Comparison of ENCODE assay signal across 14 mouse cellular contexts in the genomic region with DNA sequence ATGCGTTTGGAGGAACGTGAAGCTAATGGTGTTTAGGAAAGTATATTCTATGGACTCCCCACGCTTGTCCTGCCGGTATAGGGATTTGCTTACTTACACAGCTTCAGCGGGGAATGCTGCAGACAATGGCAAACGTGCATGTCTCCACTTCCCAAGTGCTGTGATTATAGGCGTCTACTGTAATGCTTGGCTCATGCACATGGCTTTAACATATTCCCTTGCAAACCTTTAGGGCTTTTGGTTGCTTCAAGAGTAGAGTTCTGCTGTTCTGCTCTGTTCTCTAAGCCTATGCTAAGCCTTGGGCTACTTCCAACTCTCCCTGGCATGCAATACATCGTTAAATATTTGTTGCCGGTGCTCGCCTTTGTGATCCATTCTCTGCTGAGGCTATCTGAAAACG.
DNase-seq lines count a peak whose midpoint lies in the region; ATAC-seq lines count a peak whose summit lies in the region.
"Had no signal": no experiment of that assay in that cellular context is flagged by ENCODE, and none has a peak within 500 bp of the region (broad histone marks: within the 10 kb centered on the region; RNA-seq: fewer than 3 reads in every experiment).

No protein-coding gene starts in this region.

- H3K4me2 ChIP-seq in heart, embryonic 11.5 days: no peak overlapping the region
- H3K4me2 ChIP-seq in limb, embryonic 15.5 days: peak overlapping the region; percentile 29; the same call in 1 of the 2 replicates
- H3K4me2 ChIP-seq: liver, embryonic 12.5 days had no signal

- H3K36me3 ChIP-seq in heart, embryonic 11.5 days (ENCODE audit: control insufficient read depth, insufficient read depth, low read length): no peaks in the 10 kb centered on the region
- no peaks in the 10 kb centered on the region for H3K36me3 ChIP-seq in limb, embryonic 15.5 days
- H3K36me3 ChIP-seq: liver, embryonic 12.5 days had no signal

- 71% methylated on average over 11 of the region's 11 CpGs for WGBS in heart, embryonic 11.5 days (ENCODE audit: insufficient replicate concordance)
- WGBS in limb, embryonic 15.5 days: 34% methylated on average over 11 of the region's 11 CpGs

- H3K9ac ChIP-seq in heart, embryonic 11.5 days (ENCODE audit: low read depth, low read length): no peak overlapping the region
- H3K9ac ChIP-seq in limb, embryonic 15.5 days: no peak overlapping the region
- H3K9ac ChIP-seq: liver, embryonic 12.5 days had no signal

- H3K9me3 ChIP-seq in heart, embryonic 11.5 days (replicated peaks; ENCODE audit: control insufficient read depth, low read length): no peaks in the 10 kb centered on the region
- H3K9me3 ChIP-seq in limb, embryonic 15.5 days: no peaks in the 10 kb centered on the region
- H3K9me3 ChIP-seq: liver, embryonic 12.5 days had no signal

- ATAC-seq in heart, embryonic 11.5 days (replicated peaks; ENCODE audit: insufficient number of reproducible peaks, low FRiP score, low TSS enrichment): no peak
- no peak for ATAC-seq in limb, embryonic 15.5 days (ENCODE audit: insufficient number of reproducible peaks, low FRiP score, low TSS enrichment, low read depth)
- ATAC-seq: liver, embryonic 12.5 days had no signal

- no peaks in the 10 kb centered on the region for H3K4me1 ChIP-seq in heart, embryonic 11.5 days (ENCODE audit: control insufficient read depth, insufficient read depth, low read length)
- peaks cover 7% of the 10 kb centered on the region for H3K4me1 ChIP-seq in limb, embryonic 15.5 days
- H3K4me1 ChIP-seq: liver, embryonic 12.5 days; megakaryocyte, embryonic 14.5 days had no signal

- no peak overlapping the region for H3K27ac ChIP-seq in heart, embryonic 11.5 days (ENCODE audit: low read depth, low read length)
- H3K27ac ChIP-seq in limb, embryonic 15.5 days: peak overlapping the region; percentile 63
- H3K27ac ChIP-seq: liver, embryonic 12.5 days had no signal

- peak; percentile 22 for DNase-seq in heart, adult 11 months
- peak; percentile 5 for DNase-seq in right cerebral cortex, postnatal 4 days
- no peak for DNase-seq in right cerebral cortex, adult 18-20 months
- DNase-seq in testis, postnatal 10 days (ENCODE audit: low spot score): no peak
- no peak for DNase-seq in lung, postnatal 14 days
- DNase-seq in gastrocnemius, postnatal 4 days (ENCODE audit: low spot score in 2 of 2): no peak
- DNase-seq: B cell, adult 2 months; embryo, embryonic 11 days; heart, postnatal 10 days; kidney, postnatal 25 days had no signal

- no peak overlapping the region for H3K4me3 ChIP-seq in heart, embryonic 11.5 days (ENCODE audit: low read depth, low read length)
- H3K4me3 ChIP-seq in limb, embryonic 15.5 days: no peak overlapping the region
- H3K4me3 ChIP-seq: liver, embryonic 12.5 days; megakaryocyte, embryonic 14.5 days had no signal

- H3K27me3 ChIP-seq in heart, embryonic 11.5 days (ENCODE audit: control insufficient read depth, insufficient read depth, low read length): 0 out of 2 replicates have a peak, but pooled peaks cover 2% of the 10 kb centered on the region
- H3K27me3 ChIP-seq in limb, embryonic 15.5 days: no peaks in the 10 kb centered on the region
- H3K27me3 ChIP-seq: liver, embryonic 12.5 days; megakaryocyte, embryonic 14.5 days had no signal

Comparison
In these comparisons a context has a peak if more than half of its experiments do, and no peak if none do; other contexts are left out.
1. DNase-seq: peak in heart, adult 11 months (single experiment) and right cerebral cortex, postnatal 4 days (single experiment); none in right cerebral cortex, adult 18-20 months (single experiment), testis, postnatal 10 days (single experiment), lung, postnatal 14 days (single experiment) and gastrocnemius, postnatal 4 days (0 of 2).